Mouse (Mus musculus) heart, postnatal 0 days (tissue): ENCODE results near the gene Stkld1.

Experiments used
- CTCF ChIP-seq: IDR thresholded peaks from 2 replicates; pipeline ENCODE4 v1.5.1; 2016; ENCODE audit warnings: antibody characterized with exemption, control low read depth, low read depth
- EP300 ChIP-seq: IDR thresholded peaks from 2 replicates; pipeline ENCODE4 v1.6.1; 2016; ENCODE audit warnings: antibody characterized with exemption, low read depth

GRCm38 (mm10) chr2:26993936-26994335 is 60.1 kb downstream of the Stkld1 start:
- no peak for TF ChIP-seq CTCF
- no peak for TF ChIP-seq EP300
